Mouse (Mus musculus) embryonic fibroblast, embryonic 13.5 days (primary cell): Measurements from ENCODE around the gene Fat3.

Source experiments
- CTCF ChIP-seq: IDR thresholded peaks from 2 replicates; pipeline ENCODE4 v1.5.1; 2011; ENCODE audit warnings: mild to moderate bottlenecking, control low read depth, low read length, moderate library complexity, borderline replicate concordance; ENCODE audit not compliant: insufficient read depth
- POLR2A ChIP-seq: IDR thresholded peaks from 2 replicates; pipeline ENCODE4 v1.6.1; 2011; ENCODE audit warnings: low read depth, mild to moderate bottlenecking, control low read depth, low read length, moderate library complexity

- TF ChIP-seq CTCF (no peak), POLR2A (no peak)
Observed at GRCm38 (mm10) chr9:16440638-16441037, 60.4 kb downstream of the Fat3 start.
